Mouse (Mus musculus) neural tube, embryonic 10.5 days (tissue): ENCODE data around the gene Sirt6.

Experiments used
- DNase-seq: peaks from one replicate; pipeline ENCODE4 v3.0.0-alpha.2; 2017; ENCODE audit warnings: low spot score; ENCODE audit errors: extremely low spot score

Gene Sirt6

DNA sequence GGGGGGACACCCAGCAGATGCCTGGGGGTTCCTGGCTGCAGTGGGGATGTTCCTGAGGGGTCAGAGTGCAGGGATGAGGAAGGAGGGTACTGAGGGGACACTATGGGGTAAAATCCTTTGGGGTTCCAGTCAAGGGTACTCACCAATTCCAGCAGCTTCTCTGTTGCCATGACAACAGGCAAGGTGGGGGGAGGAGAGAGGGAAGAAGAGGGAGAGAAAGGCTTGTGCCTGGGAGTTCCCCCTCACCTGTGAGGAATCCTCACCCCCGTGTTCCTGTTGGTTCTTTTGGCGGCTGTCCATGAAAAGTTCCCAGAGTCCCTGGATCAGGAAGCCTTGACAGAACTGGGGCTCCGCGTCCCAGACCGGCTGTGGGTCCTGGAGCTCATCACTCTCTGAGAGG is 32.0 kb downstream of the Sirt6 start:
- no peak for DNase-seq

DNA sequence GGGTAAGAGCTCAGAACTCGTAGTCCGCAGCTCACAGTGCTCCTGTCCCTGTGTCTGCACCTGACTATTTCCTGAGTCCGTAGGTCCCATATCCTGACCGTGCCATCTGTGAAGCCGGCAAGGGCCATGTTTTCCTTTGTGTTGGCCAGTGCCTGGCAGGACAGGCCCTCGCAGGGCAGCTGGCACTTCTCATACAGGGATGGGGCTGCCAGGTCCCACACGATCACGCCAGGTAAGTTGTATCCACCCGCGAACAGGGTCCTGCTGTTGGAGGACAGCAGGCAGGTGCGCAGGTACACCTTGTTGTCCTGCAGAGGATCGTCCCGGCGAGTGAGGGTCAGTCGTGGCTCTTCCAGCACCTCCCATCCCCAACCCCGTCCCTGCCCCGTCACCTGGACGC is 33.7 kb downstream of the Sirt6 start:
- DNase-seq, result no peak

DNA sequence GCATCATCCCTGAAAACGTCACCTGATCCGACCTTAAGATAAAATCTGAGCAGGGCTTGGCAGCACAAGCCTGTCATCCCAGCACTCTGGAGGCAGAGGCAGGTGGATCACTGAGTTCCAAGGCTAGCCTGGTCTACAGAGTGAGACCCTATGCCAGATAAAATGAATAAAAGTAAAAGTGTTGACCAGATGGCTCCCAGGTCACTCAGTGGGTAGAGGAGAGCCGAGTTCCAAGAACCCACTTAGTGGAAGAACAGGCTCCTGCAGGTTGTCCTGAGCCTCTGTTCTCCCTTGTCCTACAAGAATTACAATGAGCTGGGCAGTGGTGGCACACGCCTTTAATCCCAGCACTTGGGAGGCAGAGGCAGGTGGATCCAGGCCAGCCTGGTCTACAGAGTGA is 34.4 kb downstream of the Sirt6 start:
- DNase-seq, result no peak

DNA sequence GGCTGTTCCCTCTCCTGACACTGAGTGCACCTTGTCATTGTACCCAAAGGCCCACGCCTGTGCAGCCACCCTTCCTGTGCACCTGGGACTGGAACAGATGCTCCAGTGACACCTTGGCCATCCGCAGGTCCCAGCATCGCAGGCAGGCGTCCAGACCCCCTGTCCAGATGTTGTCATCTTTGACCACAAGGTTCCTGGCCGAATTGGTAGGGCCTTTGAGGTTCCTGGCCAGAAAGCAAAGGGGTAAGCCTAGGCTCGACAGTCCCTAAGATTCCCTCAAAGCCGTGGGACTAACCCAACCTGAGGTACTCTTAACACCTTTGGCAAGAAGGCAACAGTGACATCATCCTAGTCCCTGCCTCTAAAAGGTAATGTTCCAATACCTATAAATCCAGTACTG is 35.0 kb downstream of the Sirt6 start:
- DNase-seq, result no peak

DNA sequence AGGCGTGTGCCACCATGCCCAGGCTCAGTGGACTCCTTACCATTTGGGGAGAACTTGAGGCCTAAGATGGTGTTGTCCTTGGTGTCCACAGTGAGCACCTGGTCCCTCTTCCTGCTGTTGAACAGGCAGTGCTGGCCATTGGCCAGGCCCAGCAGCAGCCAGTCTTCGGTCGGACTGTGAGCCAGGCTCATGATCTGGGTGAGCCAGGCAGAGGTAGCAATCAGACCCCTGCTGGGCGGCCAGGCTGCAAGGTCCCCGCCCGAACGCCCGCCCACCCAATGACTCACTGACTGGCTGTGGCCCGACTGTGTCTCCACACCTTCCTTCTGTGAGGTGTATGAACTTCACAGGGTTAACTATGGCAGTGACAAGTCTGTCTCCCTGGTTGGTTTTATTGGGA is 35.8 kb downstream of the Sirt6 start:
- DNase-seq, result no peak

DNA sequence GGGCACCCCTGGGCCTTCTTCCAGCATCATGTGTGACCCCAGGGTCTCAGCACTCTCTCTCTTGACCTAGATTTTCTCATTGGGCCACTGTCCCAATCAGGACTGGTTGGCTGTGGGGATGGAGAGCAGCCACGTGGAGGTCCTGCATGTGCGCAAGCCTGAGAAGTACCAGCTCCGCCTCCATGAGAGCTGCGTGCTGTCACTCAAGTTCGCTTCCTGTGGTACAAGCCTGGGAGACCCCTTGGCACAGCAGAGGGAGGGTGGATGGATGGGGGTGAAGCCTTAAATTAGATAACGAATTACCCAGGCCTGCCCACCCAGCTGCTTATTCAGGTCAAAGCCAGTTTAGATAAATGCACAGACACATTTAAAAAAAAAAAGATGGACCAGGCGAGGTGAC is 38.9 kb downstream of the Sirt6 start:
- no peak for DNase-seq

DNA sequence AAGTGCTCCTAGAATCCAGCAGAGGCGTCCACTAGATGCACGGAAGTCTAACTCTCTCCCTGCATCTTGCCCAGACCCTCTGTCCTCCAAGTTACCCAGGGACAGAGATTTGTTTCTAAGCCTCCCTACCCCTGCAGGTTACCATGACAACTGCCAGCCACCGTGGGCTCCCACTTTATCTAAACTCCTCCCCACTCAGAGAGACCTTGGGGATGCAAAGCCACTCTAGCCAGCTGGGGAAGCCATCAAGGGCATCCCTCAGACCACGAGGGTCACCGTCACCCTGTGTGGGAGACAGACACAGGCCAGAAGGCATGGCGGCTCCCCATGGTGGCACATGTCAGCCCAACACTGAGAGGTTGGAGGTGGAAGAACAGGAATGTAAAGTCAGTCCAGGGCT is 44.2 kb downstream of the Sirt6 start:
- DNase-seq, result no peak

DNA sequence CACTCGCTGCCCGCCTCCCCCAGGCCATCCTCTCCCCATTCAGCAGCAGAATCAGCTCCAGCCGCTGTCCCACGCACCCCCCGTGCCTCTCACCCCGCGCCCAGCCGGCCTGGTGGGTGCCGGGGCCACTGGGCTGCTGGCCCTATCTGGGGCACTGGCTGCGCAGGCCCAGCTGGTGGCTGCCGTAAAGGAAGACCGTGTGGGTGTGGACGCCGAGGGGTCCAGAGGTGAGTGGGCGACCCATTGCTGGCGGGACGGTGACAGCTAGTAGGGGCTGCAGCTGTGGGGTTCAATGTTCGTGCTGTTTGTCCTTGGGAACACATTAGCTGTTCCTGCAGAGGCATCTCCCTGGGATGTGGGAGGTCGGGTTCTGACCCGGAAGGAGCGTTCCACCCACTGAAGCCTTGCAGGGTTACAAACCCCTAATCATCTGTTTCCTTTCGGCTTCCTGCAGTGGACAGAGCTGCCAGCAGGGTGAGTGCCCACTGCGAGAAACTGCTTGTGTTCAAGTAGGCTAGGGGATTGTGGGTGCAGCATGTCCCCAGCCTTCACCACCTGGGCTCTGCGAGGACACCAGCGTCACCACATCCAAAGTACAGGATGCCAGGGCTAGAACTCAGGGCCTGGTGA is 47.0 kb downstream of the Sirt6 start:
- DNase-seq, result no peak

DNA sequence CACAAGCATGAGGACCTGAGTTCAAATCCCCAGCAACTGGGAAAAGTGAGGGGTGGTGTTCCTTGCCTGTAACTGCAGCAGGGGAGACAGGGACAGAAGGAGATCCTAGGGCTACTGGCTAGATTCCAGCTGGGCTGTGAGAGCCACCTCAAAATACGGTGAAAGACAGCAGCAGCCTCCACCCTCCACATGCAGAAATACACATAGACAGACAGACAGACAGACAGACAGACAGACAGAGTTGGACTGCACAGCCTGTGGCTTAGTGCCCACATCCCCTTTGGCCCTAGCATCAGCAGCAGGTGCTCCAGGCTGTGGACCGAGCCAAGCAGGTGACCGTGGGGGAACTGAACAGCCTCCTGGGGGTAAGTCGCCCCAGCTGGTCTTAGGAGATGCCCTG is 47.6 kb downstream of the Sirt6 start:
- DNase-seq, result no peak

DNA sequence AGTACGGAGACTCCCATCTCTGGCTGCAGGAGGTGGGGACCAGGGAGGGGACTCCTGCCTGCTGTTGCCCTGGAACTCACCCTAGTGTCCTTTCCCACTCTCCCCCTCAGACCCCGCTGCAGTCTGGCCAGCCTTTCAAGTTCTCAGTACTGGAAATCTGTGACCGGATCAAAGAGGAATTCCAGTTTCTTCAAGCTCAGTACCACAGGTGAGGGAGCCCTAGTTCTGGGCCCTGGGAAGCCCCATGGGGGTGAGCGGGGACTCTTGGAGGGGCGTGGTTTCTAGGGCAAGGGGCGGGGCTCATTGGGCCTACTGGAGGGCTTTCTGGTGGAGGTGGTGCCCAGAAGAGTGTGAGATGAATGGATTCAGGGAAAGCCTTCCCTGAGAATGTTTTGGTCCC is 51.9 kb downstream of the Sirt6 start:
- no peak for DNase-seq

DNA sequence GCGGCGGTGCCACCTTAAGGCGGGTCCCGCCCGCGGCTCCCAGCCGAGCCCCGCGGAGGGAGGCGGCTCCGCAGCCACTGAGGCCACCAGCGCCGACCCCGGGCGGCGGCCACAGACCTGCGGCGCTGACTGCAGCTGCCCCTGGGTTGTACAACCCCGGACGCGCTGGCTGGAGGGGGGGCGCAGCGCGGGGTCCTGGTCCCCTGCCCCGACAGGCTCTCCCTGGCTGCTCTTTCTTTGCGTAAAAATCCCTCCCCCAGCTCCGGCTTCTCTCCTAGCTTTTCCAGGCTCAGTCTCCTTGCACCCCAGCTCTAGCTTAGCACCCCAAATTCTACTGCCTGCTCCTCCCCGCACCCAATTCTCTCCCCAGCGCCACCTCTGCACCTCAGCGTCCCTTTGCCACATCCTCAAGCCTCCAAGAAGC is 52.4 kb downstream of the Sirt6 start:
- DNase-seq, result peak; percentile 51

DNA sequence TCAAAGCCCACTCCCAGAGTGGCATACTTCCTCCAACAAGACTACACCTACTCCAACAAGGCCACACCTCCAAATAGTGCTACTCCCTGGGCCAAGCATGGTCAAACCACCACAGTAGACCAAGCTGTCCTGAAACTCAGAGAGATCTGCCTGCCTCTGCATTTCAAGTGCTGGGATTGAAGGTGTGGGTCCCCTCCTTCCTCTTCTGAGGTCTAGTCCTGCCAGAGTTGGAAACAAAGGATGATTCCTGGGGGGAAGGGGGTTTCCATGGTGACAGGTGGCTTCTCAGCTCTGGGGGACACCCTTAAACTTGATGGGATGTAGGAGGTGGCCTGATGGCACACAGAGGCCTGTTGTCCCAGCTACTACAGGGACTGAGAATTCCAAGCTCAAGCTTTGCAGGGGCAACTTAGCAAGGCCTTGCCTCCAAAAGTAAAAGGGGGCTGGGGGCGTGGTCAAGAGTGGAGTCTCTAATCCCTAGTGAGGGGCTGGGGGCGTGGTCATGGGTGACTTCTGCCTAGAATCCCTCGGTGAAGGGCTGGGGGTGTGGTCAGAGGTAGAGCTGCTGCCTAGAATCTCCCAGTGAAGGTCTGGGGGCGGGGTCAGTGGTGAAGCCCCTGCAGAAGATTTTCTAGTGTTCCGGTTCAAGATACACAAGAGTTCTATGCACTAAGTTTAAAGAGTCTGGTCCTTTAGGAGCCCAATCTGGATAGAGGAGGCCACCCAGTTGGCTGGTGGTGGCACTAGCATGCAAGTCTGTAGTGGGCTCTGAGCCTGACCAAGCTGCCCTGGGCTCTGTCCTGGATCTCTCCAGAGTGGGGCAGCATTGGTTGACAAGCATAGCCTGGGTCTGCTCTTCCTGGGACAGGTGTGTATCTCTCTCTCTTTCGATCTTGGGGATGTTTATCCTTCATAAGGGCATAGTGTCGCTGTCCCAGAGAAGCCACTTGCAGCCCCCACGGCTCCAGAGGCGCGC is 53.2 kb downstream of the Sirt6 start, which contains the start of gene Tle2:
Gene Tle2 (plus strand): TSS at position 481 of the 976 bp plus-strand sequence.
- DNase-seq, result no peak

DNA sequence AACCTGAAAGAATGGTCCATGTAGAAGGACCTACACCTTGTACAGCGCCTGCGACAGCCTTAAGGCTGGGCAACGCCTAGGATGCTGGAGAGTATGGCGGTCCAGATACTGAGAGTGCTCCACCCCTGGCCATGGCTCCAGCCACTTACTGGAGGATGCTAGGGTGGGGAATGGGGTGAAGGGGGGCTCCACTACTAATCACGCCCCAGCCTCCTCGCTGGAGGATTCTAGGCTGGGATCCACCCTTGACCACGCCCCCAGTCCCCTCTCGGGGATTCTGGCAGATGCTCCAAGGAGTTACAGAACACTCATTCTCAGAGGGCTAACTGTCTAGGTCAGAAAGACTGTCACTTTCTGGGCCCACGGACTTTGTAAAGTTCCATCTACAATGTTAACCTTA is 54.6 kb downstream of the Sirt6 start:
- no peak for DNase-seq

DNA sequence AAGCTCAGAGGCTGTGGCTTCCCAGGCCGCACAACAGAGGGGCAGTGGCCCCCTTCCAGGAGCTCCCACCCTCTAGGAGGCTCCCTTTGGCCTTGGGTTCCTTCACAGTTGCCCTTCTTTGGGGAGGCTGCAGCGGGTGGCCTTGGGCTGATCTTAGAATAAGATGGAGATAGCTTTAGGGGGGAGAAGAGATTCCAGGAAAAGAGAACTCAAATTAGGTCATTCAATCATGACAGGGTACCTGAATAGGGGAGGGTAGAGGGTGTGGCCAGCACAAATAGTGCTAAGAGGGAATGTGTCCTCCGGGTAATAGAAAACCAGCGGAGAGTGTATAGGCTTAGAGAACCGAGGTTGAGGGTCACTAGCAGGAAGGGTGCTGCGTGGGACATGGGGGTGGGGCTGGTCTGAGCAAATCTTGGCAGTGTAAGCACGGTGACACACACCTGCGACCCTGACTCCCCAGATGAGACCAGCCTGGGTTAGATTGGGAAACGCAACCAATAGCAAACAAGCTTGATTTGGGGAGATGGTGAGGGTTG is 55.4 kb downstream of the Sirt6 start:
- DNase-seq, result no peak
